Mouse (Mus musculus) lung, adult 2 months (tissue): ENCODE measurements around the gene Ttpal.

Experiments used
- CTCF ChIP-seq: fragments of 200-500 bp; IDR thresholded peaks from 2 replicates; pipeline ENCODE4 v1.5.1; 2011; ENCODE audit warnings: mild to moderate bottlenecking, low read length, control low read depth; ENCODE audit not compliant: insufficient read depth
- POLR2A ChIP-seq: fragments of 200-500 bp; IDR thresholded peaks from 2 replicates; pipeline ENCODE4 v1.6.1; 2011; ENCODE audit warnings: low read depth, mild to moderate bottlenecking, control low read depth, low read length, borderline replicate concordance; ENCODE audit errors: extremely low read depth

GRCm38 (mm10) chr2:163601712-163602100, 408 bp upstream of the Ttpal start:
- TF ChIP-seq CTCF, result no peak
- no peak for TF ChIP-seq POLR2A
